ENCODE assay signal across 10 mouse cellular contexts in the genomic region with DNA sequence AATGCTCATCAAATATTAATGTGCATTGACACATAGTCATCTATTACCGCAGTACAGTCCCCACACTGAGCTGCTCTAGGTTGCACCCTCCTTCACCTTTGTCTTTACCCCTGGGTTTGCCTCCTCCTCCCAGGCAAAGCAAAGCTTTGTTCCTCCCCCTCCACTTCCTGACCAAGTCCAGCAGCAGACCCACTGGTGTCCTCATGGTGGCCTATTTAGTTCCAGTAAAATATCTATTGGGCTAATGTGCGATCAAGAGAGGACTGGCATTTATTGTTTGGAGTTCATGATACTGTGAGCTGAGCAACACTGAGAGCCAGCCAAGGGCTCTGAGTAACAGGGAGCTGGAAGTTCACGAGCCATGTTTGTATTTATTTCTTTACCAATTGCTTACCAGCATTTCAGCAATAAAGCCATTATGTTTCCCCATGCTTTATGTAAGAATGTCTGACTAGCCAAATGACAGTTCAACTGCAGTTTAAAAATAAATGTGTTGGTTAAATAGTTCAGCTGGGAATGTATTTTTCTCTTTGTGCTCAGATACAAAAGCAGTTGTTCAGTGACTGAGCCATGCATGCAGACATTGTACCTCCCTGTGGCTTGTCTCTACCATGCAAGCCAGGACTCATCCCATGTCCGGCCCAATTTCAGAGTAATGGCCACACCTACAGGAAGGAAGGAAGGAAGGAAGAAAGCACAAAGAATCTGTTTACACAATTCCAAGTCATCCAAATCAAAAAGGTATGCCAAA.
DNase-seq lines count a peak whose midpoint lies in the region; ATAC-seq and TF ChIP-seq lines count a peak whose summit lies in the region.
"Had no signal": no experiment of that assay in that cellular context is flagged by ENCODE, and none has a peak within 500 bp of the region (broad histone marks: within the 10 kb centered on the region; RNA-seq: fewer than 3 reads in every experiment).

No protein-coding gene starts in this region.

- TF ChIP-seq CTCF in lung, adult 2 months (IDR thresholded peaks at IDR 0.05; ENCODE audit: insufficient read depth, low read length) = no peak

- no peaks in the 10 kb centered on the region for H3K36me3 ChIP-seq in lung, embryonic 15.5 days
- no peaks in the 10 kb centered on the region for H3K36me3 ChIP-seq in lung, embryonic 16.5 days (ENCODE audit: control insufficient read depth, insufficient read depth, low read length)
- no peaks in the 10 kb centered on the region for H3K36me3 ChIP-seq in neural tube, embryonic 15.5 days
- H3K36me3 ChIP-seq: limb, embryonic 15.5 days had no signal

- peak; percentile 72 for ATAC-seq in frontal cortex, adult (ENCODE audit: low TSS enrichment)
- peak; percentile 91 for ATAC-seq in lung, embryonic 15.5 days (ENCODE audit: borderline replicate concordance, extremely low read depth, low FRiP score, low TSS enrichment)
- peak; percentile 91 for ATAC-seq in lung, embryonic 16.5 days (ENCODE audit: low read depth)
- ATAC-seq in neural tube, embryonic 15.5 days (ENCODE audit: low FRiP score) = peak; percentile 61

- no peaks in the 10 kb centered on the region for H3K27me3 ChIP-seq in lung, embryonic 15.5 days
- no peaks in the 10 kb centered on the region for H3K27me3 ChIP-seq in lung, embryonic 16.5 days (ENCODE audit: control insufficient read depth, insufficient read depth, low read depth, low read length)
- no peaks in the 10 kb centered on the region for H3K27me3 ChIP-seq in neural tube, embryonic 15.5 days (replicated peaks)
- H3K27me3 ChIP-seq: limb, embryonic 15.5 days had no signal

- H3K9me3 ChIP-seq in lung, embryonic 15.5 days = no peaks in the 10 kb centered on the region
- H3K9me3 ChIP-seq in lung, embryonic 16.5 days (ENCODE audit: control insufficient read depth, low read length) = no peaks in the 10 kb centered on the region
- H3K9me3 ChIP-seq in neural tube, embryonic 15.5 days (replicated peaks) = no peaks in the 10 kb centered on the region
- H3K9me3 ChIP-seq: limb, embryonic 15.5 days had no signal

- H3K27ac ChIP-seq in lung, embryonic 15.5 days = peak overlapping the region; percentile 80
- peak overlapping the region; percentile 83 for H3K27ac ChIP-seq in lung, embryonic 16.5 days (ENCODE audit: low read length)
- peak overlapping the region; percentile 56 for H3K27ac ChIP-seq in neural tube, embryonic 15.5 days (replicated peaks)
- H3K27ac ChIP-seq: limb, embryonic 15.5 days had no signal

- 33% methylated on average over 4 of the region's 4 CpGs for WGBS in lung, embryonic 15.5 days
- 41% methylated on average over 4 of the region's 4 CpGs for WGBS in lung, adult 2 months
- 51% methylated on average over 4 of the region's 4 CpGs for WGBS in lung, embryonic 16.5 days
- WGBS in neural tube, embryonic 15.5 days = 38% methylated on average over 4 of the region's 4 CpGs

- H3K4me1 ChIP-seq in lung, embryonic 15.5 days = peaks cover 16% of the 10 kb centered on the region
- peaks cover 6% of the 10 kb centered on the region for H3K4me1 ChIP-seq in lung, adult 2 months (ENCODE audit: control insufficient read depth, insufficient read depth, low read length)
- peaks cover 10% of the 10 kb centered on the region for H3K4me1 ChIP-seq in lung, embryonic 16.5 days (replicated peaks; ENCODE audit: control insufficient read depth, insufficient read depth, low read length)
- peaks cover 10% of the 10 kb centered on the region for H3K4me1 ChIP-seq in neural tube, embryonic 15.5 days
- H3K4me1 ChIP-seq: limb, embryonic 15.5 days had no signal

- no peak overlapping the region for H3K4me3 ChIP-seq in lung, embryonic 15.5 days
- no peak overlapping the region for H3K4me3 ChIP-seq in lung, adult 2 months (replicated peaks; ENCODE audit: extremely low read depth, low read depth, low read length)
- no peak overlapping the region for H3K4me3 ChIP-seq in lung, embryonic 16.5 days (ENCODE audit: low read length)
- H3K4me3 ChIP-seq in neural tube, embryonic 15.5 days (replicated peaks) = no peak overlapping the region
- H3K4me3 ChIP-seq: limb, embryonic 15.5 days had no signal

- no peak overlapping the region for H3K4me2 ChIP-seq in lung, embryonic 15.5 days
- no peak overlapping the region for H3K4me2 ChIP-seq in lung, embryonic 16.5 days (ENCODE audit: low read depth, low read length)
- H3K4me2 ChIP-seq in neural tube, embryonic 15.5 days = no peak overlapping the region
- H3K4me2 ChIP-seq: limb, embryonic 15.5 days had no signal

- no peak for DNase-seq in frontal cortex, postnatal 14 days (ENCODE audit: low spot score in 2 of 2)
- DNase-seq in lung, adult 2 months = no peak
- no peak for DNase-seq in gastrocnemius, adult 18-20 months (ENCODE audit: low spot score)
- DNase-seq in ovary, postnatal 36 days (ENCODE audit: low spot score) = no peak
- DNase-seq: right cerebral cortex, postnatal 4 days had no signal

- no peak overlapping the region for H3K9ac ChIP-seq in lung, embryonic 15.5 days
- H3K9ac ChIP-seq in lung, embryonic 16.5 days (ENCODE audit: low read length) = no peak overlapping the region
- no peak overlapping the region for H3K9ac ChIP-seq in neural tube, embryonic 15.5 days (replicated peaks)
- H3K9ac ChIP-seq: limb, embryonic 15.5 days had no signal

- TF ChIP-seq POLR2A in lung, adult 2 months (IDR thresholded peaks at IDR 0.05; ENCODE audit: borderline replicate concordance, extremely low read depth, low read depth, low read length) = no peak
